Mouse (Mus musculus) C2C12 (cell line): Measurements from ENCODE around the gene Vps37c.

Experiments
- CEBPB ChIP-seq: IDR thresholded peaks from one replicate; pipeline ENCODE4 v1.6.1; 2011; ENCODE audit warnings: low read depth, mild to moderate bottlenecking, control low read depth, moderate library complexity
- CTCF ChIP-seq: IDR thresholded peaks from one replicate; pipeline ENCODE4 v1.5.1; 2011; ENCODE audit not compliant: control insufficient read depth, insufficient read depth, insufficient read length
- FOSL1 ChIP-seq: IDR thresholded peaks from one replicate; pipeline ENCODE4 v1.8.0; 2011; ENCODE audit warnings: mild to moderate bottlenecking, low read length; ENCODE audit not compliant: poor library complexity, insufficient read depth, severe bottlenecking
- MAX ChIP-seq: IDR thresholded peaks from one replicate; pipeline ENCODE4 v1.6.1; 2011; ENCODE audit warnings: mild to moderate bottlenecking, control low read depth
- MYOD1 ChIP-seq: IDR thresholded peaks from one replicate; pipeline ENCODE4 v1.6.1; 2011; ENCODE audit warnings: low read depth; ENCODE audit not compliant: control insufficient read depth, insufficient read length
- MYOG ChIP-seq: IDR thresholded peaks from one replicate; pipeline ENCODE4 v1.6.1; 2011; ENCODE audit not compliant: control insufficient read depth, insufficient read length; ENCODE audit errors: extremely low read depth
- USF1 ChIP-seq: IDR thresholded peaks from one replicate; pipeline ENCODE4 v1.6.1; 2011; ENCODE audit warnings: low read depth, mild to moderate bottlenecking, control low read depth, moderate library complexity

- TF ChIP-seq CTCF, result no peak
- TF ChIP-seq USF1, result no peak
- TF ChIP-seq MYOD1, result no peak
- no peak for TF ChIP-seq MAX
- no peak for TF ChIP-seq MYOG
- no peak for TF ChIP-seq CEBPB
- TF ChIP-seq FOSL1, result no peak
Measured at GRCm38 (mm10) chr19:10707881-10708280, 19.3 kb downstream of the Vps37c start.
